Mouse (Mus musculus) ES-CJ7 (cell line): Measurements from ENCODE around the gene Rbm5.

Experiments used
- DNase-seq: peaks from one replicate; pipeline ENCODE4 v3.0.0; 2011; ENCODE audit warnings: low read depth, low spot score

Rbm5 gene

DNA sequence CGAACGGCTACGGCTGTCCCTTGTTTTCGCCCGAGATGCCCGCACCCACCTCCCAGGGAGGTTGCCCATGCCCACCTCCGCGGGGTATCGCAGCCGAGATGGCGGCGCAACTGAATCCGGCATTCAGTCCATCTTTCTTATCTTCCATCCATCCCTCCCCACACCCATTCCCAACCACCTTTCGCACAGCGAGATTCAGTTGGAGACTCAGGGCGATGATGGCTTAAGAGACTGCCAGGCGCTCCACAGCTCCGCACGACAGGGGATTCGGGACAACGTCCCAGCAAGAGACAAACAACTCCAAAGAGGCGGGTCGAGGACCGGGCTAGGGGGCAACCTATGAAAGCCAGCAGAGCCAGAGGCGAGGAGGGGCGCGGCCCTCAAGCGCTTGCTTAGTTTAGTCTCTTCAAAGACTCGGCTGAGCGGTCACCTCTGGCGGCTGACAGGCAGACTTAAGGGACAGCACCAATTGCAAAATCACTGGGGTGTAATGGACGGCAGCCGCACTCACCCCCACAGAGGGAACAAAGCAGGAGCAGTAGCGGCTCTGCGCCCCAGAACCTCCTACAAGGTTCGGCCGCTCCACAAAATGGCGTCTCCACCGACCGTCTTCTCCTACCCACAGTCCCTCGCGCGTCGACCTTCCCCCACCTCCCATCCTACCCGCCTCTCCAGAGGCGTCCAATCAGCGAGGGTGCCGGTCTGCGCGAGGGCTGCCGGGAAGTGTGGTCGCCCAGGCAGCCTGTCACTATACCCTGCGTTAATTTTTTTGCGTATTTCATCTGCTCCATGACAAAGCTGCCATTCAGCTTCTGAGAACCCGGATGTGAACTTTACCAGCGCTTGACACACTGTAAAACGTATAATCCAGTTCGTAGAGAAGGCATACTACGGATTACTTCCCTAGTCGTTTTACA, at the start of gene Rbm5:
TSS of gene Rbm5 (minus strand) at position 623 of the 917 bp plus-strand sequence.
- peak; percentile 90 for DNase-seq

DNA sequence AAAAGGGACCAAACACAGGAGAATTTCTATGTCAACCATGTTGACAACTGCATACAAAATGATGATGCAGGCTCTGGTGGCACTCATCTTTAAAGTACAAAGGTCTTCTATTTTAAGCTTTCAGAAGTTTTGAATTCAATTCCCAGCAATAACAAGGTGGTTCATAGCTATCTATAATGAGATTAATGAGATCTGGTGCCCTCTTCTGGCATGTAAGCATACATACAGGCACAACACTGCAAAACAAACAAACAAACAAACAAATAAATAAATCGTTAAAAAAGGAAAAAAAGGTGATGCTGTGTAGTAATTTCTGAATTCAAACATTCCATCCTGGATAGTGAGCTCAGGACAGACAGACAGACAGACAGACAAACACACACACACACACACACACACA, 41.3 kb upstream of the Rbm5 start:
- no peak for DNase-seq

DNA sequence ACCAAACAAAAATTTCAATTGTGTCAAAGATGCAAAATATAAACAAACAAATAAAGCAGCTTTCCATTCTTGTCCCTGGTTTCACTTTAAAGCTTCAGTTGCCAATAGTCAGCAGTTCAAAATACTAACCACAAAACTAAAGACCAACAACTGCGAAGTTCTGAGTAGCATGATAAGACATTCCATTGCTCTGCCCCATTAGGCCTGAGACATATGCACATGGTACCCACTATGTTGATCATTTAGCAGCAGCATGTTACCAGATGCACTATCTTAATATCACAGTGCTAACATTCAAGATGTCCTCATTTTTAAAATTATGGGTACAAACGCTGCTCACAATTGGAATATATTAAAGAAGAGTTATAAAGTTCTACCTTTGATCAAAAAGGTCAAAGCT, 40.2 kb upstream of the Rbm5 start:
- no peak for DNase-seq

DNA sequence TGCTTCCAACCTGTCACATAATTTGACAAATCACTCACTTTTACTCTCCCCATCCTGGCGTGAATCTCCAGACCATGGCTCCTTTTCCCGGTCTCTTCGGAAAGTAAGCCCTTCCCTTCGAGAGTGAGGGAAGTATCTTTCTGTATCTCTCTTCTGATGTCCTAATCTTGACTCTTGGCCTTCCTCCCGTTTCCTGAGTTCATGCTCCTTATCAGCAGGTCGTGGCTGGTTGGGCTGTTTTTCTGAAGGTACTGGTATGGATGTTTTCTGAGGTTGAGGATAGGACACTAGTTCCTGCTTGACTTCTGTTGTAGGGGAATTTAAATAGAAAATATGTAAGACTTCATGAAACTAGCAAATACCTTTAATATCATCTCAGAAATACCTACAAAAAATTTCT, 20.9 kb upstream of the Rbm5 start:
- no peak for DNase-seq

DNA sequence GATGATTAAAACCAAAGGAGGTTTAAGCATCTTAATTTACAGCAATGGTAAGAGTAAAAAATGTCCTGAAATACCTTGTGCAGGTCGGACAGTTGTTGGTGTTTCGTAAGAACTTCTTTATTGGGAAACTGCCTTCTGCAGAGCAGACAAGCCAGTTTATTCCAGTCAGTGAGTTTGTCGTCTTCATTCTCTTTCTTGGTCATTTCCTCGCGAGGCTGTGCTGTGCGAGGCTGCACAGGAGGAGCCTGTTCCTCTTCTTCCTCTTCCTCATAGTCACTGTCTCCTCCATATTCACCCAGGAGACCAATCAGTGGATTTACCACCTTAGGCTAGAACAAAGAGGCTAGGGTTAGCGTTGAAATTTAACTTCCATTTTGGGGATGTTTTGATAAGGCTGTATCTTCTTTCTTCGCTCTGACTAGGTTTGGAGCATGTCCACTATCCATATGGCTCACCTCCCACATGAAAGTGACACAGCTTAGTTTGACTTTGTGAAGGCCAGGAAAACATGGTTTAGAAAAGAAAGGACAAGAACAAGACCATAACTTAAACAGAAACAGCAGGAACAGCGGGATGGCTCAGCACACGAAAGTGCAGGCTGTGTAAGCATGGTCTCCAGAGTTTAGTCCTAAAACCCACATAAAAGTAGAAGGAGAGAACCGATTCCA, 11.9 kb upstream of the Rbm5 start:
- no peak for DNase-seq

DNA sequence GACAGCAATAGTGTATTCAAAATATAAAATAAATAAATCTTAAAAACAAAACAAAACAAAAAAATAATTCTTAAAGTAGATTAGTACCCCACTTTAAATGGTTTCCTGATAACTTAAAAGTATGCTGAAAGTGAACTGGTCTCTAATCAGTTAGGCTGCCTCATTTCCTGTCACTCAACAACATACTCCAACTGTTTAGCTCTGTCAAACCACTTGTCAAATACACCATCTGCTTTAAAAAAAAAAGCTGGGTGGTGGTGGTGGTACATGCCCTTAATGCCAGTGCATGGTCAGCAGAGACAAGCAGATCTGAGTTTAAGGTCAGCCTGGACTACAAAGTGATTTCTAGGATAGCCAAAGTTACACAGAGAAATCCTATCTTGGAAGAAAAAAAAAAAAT, 6.0 kb upstream of the Rbm5 start:
- no peak for DNase-seq

DNA sequence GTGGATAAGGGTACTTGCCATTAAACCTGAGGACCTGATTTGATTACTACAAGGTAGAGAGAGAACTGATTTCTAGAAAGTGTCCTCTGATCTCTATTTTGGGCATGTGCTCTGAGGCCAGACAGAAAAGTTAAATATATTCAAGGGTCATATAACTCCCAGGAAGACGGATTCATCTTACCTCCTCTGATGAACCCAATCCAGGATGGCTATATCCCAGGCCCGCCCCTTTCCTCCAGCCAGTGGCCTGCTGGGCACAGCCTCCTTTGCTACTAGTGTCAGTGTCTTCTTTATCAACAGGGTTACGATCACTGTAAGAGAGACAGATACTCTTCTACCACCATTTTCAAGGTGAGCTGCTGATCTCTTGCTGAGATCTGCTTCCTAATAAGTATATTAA, 3.6 kb upstream of the Rbm5 start:
- no peak for DNase-seq

DNA sequence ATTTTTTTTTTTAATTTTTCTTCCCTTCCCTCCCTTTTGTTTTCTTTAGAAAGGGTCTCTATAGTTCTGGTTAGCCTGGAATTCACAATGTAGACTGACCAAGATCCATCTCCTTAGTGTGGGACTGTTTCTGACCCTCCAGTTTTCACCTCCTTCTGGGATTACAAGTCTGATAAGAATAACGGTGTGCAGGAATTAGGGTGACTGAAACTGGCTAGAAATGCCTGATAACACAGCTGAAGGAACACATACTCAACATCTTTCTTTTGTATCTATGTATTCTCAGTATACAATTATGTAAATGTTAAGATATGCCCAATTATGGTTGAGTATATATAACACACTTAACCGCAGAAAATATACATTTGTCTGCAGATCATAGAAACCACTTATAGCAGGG, 986 bp upstream of the Rbm5 start:
- DNase-seq = no peak

DNA sequence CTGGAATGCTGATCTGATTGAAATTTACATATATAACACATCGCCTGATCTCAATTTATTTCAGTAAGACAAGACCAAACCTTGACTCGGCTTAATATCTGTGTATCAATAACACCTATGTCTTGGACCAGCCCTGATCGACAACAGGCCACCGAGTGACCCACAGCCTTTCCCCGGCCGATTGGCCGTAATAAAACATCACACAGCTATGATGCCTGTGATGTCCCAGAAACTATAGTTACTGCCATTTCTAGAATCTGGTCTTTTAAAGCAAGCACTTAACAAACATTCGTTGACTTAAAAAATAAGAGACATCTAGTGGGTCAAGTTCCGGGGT, 791 bp downstream of the Rbm5 start:
- DNase-seq = no peak

DNA sequence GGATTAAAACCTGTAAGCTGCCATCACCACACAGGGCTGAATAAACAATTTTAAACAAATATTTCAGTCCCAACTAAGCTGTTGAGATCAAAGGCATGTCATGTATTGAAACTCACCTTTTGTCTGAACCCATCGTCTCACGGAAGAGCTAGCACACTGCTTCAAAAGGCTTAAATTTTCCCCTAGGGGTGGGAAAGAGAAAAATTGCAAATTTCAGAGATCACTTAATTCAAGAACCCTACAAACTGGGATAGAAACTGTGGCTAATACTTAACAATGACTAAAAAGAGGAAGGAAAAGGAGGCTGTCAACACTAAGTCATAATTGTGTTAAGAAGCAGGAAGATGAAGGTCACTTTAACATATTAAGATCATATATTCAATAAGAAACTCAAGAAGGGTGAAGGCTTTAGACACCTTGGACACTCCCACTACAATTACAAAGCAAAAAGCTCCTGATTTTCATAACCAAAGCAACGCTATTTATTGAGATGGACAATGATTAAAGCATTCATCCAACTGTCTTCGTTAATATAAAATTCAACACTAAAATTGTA, 1.3 kb downstream of the Rbm5 start:
- DNase-seq = no peak

DNA sequence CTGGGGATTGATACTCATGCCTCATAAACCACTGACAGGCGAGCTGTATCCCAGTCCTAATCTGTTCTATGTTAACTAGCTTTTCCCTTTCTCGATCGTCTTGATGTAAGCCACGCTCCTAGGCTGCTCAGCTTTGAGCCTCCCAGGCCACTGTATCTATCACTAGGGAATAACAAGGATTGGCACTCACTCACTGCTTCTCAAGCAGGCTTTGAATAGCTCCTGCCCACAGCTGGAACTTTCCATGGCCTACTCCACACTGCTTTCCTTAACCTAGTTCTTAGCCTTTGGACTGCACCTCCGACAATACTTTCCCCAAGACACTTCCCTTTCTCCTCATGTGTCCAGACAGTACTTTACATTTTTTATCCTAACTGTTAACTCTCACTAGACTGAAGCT, 1.9 kb downstream of the Rbm5 start:
- DNase-seq = no peak

DNA sequence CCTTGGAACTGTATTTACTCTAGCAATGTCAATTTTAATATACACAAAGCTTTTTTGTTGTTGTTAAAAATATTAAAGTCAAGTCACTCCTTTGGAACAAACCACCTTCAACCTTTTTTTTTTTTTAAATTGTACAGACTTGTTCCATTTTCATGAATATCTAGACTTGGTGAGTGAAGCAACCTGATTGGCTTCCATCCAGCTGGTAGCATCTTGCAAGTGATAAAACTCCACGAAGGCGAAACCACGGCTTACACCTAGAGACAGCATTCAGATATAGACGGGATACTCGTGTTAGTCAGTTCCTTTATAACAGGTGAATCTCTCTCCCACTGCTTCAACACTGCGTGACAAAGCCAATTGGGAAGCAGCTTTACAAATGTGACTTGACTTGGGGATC, 11.2 kb downstream of the Rbm5 start:
- no peak for DNase-seq

DNA sequence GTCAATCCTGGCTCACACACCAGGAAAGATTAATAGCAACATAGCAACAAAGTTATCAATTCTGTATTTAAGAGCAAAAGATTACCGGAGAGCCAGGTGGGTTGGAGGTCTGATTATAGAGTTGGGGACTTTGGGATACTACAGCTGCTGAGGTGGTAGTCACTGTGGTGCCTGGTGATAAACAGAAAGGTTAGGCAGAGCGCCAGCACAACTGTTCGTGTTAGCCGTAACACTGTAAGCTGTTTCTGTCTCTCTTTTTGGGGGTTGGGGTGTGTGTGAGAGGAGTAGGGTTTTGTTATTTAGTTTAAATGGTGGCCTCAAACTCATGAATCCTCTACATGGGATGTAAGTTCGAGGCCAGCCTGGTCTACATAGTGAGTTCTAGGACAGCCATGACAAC, 20.4 kb downstream of the Rbm5 start:
- DNase-seq = no peak

DNA sequence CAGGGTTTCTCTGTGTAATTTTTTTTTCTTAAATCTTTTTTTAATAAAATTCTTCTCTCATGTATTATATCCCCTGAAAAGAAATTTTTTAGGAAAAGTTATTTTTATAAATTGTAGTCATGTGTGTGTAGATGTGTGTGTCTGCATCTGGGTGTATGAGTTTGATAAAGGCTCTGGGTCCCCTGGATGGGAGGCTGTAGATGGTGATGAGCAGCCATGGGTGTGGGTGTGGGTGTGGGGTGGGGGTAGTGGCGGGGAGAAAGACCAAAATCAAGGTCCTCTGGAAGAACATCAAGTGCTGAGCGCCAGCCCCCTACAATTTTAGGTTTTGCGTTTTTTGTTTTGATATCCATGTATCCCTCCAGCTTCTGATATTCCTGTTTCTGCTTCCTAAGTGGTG, 22.7 kb downstream of the Rbm5 start:
- DNase-seq = no peak

DNA sequence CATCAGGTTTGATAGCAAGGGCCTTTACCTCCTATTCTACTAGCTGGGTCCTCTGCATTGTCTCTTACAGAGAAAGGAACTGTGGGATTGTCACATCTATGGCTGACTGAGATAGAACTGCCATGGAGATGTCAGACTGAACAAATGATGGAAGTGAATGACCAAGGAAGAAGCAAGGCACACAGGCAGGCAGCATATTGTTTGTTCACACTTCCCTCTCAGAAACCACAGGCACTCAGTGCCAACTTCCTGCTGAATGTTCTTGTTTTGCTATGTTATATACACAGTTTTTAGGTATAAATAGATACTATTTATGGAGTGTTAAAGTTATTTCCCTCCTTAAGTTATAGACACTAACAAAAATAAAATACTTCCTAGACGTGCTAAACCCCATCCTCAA, 23.5 kb downstream of the Rbm5 start:
- DNase-seq = no peak

DNA sequence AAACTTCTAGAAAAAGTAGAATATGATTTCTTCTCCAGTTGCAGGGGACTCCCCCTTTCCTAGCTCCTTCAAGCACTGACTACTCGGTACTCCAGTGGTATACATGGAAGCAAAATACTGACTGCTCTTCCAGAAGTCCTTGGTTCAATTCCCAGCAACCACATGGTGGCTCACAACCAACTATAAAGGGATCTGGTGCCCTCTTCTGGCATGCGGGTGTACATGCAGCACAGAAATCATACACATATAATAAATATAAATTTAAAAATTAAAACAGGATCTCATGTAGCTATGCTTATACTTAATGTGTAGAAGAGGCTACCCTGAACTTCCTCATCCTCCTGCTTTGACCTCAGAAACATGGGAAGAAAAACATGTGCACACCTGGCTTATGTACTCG, 24.1 kb downstream of the Rbm5 start:
- peak; percentile 49 for DNase-seq

DNA sequence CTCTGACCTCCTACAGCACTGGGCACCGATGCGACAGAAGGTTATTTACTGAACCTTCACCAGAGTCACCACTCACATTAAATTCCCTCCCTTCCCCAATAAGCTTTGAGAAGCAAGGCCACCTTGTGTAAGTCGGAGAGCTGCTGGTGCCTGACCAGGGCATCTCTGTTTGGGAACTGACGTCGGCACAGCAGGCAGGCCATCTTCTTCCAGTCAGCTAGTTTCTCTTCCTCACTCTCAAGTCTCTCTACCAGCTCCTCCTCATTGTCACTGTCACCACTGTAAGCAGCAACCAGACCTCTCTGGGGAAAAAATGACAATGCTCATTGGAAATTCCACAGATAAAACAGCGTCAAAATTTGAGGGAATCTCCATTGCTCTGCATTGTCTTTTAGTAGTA, 26.7 kb downstream of the Rbm5 start:
- no peak for DNase-seq

DNA sequence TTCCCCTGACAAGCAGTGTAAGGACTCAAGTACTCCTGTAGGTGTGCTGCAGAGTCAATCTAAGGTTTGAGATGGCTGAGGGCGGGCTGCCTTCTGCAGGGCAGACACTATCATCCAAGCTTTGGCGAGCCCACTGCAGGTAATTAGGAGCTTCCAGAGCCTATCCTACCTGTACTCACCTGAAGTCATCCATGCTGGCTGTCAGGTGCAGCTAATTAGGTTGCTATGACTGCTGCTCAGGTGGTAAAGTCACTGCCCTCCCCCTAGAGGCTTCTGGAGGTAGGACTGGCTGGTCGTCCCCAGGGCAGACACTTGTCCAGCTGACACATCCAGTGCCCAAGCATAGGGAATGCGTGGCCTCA, 32.0 kb downstream of the Rbm5 start:
- peak; percentile 62 for DNase-seq

DNA sequence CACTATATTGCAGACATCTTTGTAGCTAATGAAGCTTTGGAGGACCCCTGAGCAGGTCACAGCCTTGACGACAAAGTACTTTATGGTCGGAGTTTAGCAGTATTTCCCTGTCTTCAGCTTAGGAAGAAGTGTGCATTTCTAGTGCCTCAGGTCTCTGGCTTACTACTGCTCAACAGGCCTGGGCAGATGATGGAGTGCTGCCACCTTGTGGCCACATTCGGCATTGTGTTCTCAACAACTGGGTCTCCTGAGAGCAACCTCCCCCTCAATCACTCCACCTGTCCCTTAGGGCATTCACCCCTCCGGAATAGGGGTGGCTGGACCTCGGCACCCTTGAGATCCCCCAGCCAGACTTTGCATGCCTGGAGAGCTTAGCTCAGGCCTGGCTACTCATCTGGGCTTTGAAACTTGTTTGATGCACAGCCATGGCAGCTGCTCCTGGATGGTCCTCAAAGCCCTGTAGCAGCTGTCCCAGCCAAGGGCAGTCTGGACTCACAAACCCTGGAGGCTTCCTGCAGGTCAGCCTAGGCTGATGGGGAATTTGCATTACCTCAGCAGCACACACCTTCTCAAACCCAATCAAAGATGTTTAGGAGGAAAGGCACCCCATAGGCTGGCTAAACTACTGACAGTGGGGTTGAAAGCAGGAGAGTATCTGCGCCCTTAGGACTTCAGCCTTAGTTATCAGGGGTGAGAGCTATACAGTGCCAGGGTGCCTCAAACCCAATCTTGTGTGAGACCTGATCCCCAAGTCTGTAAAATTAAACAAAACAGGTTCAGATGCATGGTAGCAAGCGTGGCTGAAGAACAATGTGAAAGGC, 32.6 kb downstream of the Rbm5 start:
- DNase-seq = peak; percentile 85

DNA sequence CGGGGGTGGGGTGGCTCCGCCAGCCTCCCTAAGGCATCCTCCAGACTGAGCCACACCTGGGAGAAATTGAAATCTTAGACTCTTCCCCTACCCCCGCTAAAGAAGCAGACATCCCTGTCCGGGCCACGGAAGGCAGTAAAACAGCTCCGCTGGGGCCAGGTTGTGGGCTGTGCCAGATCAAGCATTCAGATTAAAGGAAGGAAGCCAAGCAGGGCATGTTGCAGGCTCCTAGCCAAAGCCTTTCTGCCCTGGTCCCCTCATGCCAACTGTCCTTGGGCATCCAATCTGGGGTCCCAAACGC, 34.7 kb downstream of the Rbm5 start:
- DNase-seq = no peak

DNA sequence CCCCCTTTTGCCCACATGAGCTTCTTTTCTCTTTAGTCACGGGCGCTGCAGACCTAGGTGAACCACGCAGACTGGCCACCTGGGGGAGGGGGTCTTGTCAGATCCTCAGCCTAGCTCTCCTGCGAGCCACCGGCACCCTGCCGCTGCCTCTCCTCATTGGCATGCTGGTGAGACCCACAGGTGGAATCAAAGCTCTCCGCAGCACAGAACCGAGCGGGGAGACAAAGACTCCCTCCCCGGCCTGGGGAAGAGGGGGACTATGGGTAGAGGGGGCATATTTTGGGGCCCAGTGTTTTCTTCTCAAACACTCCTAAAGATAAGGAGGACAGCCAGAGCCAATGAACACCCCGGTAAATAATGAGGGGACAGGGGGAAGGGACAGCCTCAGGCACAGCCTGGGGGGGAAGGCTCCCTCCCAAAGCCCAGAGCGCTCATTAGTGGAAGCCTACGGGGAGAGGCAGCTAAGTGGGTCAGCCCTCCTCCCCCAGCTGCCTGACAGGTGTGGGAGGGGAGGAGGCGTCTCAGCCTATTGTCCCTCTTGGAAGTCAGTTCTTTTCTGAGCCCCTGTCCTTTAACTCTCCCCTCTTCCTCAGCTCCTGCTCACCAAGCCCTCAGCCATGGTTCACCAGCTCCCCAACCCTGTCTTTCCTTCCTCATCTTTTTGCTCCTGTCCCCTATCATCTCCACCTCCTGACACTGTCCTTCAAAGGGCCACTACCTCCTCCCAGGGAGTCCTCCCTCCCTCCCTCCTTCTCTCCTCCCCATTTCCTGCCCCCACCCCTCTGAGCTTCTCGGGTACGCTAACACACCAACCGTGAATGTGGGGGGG, 35.2 kb downstream of the Rbm5 start:
- no peak for DNase-seq

DNA sequence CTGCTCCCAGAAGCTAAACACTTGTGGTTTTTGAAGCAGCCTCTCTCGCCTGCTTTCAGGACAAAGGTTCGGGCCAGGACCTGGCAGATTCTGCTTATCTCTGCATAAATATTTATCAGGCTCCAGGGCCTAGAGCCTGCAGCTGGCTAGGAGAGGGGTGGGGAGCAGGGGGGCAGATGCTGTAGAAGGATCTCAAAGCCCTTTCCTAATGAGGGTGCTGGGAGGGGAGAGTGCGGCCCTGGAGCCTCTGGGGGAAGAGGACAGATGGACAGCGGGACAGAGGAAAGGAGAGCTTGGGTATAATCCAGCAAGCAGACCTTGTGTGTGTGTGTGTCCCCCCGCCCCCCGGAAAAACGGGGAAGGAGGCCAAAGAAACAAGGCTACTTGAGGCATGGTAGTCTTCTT, 36.2 kb downstream of the Rbm5 start:
- no peak for DNase-seq
